Mouse (Mus musculus) natural killer cell, adult 2 months (primary cell): ENCODE data around the gene Barhl1.

Source experiments
- DNase-seq, 2 experiments: peaks; one replicate each; pipeline ENCODE4 v3.0.0; 2022; ENCODE audit warnings: low spot score in 2 of 2

Barhl1 gene

GRCm38 (mm10) chr2:28916513-28916865, at the start of gene Barhl1:
Gene Barhl1 (minus strand): TSS chr2:28916668.
- no peak for DNase-seq

GRCm38 (mm10) chr2:28963565-28963964, 47.1 kb upstream of the Barhl1 start:
- DNase-seq, result no peak

GRCm38 (mm10) chr2:28961636-28962035, 45.2 kb upstream of the Barhl1 start:
- no peak for DNase-seq

GRCm38 (mm10) chr2:28961024-28961585, 44.6 kb upstream of the Barhl1 start:
- no peak for DNase-seq

GRCm38 (mm10) chr2:28956874-28957273, 40.4 kb upstream of the Barhl1 start:
- no peak for DNase-seq

GRCm38 (mm10) chr2:28954595-28954994, 38.1 kb upstream of the Barhl1 start:
- no peak for DNase-seq

GRCm38 (mm10) chr2:28952981-28953380, 36.5 kb upstream of the Barhl1 start:
- no peak for DNase-seq

- no peak for DNase-seq
Measured at GRCm38 (mm10) chr2:28946312-28946711, 29.8 kb upstream of the Barhl1 start.

- DNase-seq, result no peak
Measured at GRCm38 (mm10) chr2:28945388-28945787, 28.9 kb upstream of the Barhl1 start.

- no peak for DNase-seq
Measured at GRCm38 (mm10) chr2:28943666-28944516, 27.4 kb upstream of the Barhl1 start.

GRCm38 (mm10) chr2:28938997-28939396, 22.5 kb upstream of the Barhl1 start:
- no peak for DNase-seq

- DNase-seq, result no peak
Measured at GRCm38 (mm10) chr2:28930571-28930970, 14.1 kb upstream of the Barhl1 start.

GRCm38 (mm10) chr2:28923912-28924311, 7.4 kb upstream of the Barhl1 start:
- peak in 1 of 2 experiments; percentile 45 for DNase-seq

GRCm38 (mm10) chr2:28919001-28919400, 2.5 kb upstream of the Barhl1 start:
- no peak for DNase-seq

GRCm38 (mm10) chr2:28917518-28918361, 1.3 kb upstream of the Barhl1 start:
- no peak for DNase-seq

GRCm38 (mm10) chr2:28917156-28917517, 669 bp upstream of the Barhl1 start:
- DNase-seq, result no peak

- peak; percentile 21 to 52 for DNase-seq
Measured at GRCm38 (mm10) chr2:28915768-28916512, 528 bp downstream of the Barhl1 start.

- no peak for DNase-seq
Measured at GRCm38 (mm10) chr2:28915104-28915738, 1.2 kb downstream of the Barhl1 start.

- no peak for DNase-seq
Measured at GRCm38 (mm10) chr2:28914121-28914520, 2.3 kb downstream of the Barhl1 start.

GRCm38 (mm10) chr2:28912961-28913360, 3.5 kb downstream of the Barhl1 start:
- DNase-seq, result no peak

- no peak for DNase-seq
Measured at GRCm38 (mm10) chr2:28912039-28912700, 4.3 kb downstream of the Barhl1 start.
